Mouse (Mus musculus) ES-E14 (cell line): ENCODE data around the gene Ankfn1. TPM values are rescaled to one million over a fixed set of nuclear protein-coding genes. Genes with fewer than 3 reads are reported as not detected.
A peak's percentile ranks its signal among the peaks of the same experiment; 100 is the strongest.

Experiments used
- DNase-seq: peaks from one replicate; pipeline ENCODE4 v3.0.0-alpha.2; 2013; ENCODE audit warnings: low read depth, low spot score
- H3K27ac ChIP-seq: 2 replicates; pipeline ENCODE4 v1.5.1; 2012; ENCODE audit warnings: low read depth, mild to moderate bottlenecking, low read length, moderate library complexity, mixed read lengths; ENCODE audit not compliant: poor library complexity, insufficient read depth, severe bottlenecking
- H3K36me3 ChIP-seq: 2 replicates; pipeline ENCODE4 v1.6.1; 2012; ENCODE audit warnings: mild to moderate bottlenecking, low read length, moderate library complexity, mixed read lengths; ENCODE audit not compliant: control insufficient read depth, poor library complexity, insufficient read depth, severe bottlenecking
- H3K4me1 ChIP-seq, 2 experiments: fragments of 150-350 bp in 1 of 2; sonication (generic) in 1 of 2; 2 replicates each; pipeline ENCODE4 v1.6.1; 2012; ENCODE audit warnings: low read length in 2 of 2, mild to moderate bottlenecking in 1 of 2, mixed read lengths in 1 of 2; ENCODE audit not compliant: control insufficient read depth in 2 of 2, insufficient read depth in 2 of 2, poor library complexity in 1 of 2
- H3K4me3 ChIP-seq, 2 experiments: fragments of 150-350 bp in 1 of 2; sonication (generic) in 1 of 2; 2 replicates each; pipeline ENCODE4 v1.5.1; 2012; ENCODE audit warnings: low read length in 2 of 2, low read depth in 1 of 2, mild to moderate bottlenecking in 1 of 2, mixed read lengths in 1 of 2; ENCODE audit not compliant: insufficient read depth in 1 of 2, poor library complexity in 1 of 2, severe bottlenecking in 1 of 2
- H3K9ac ChIP-seq: 2 replicates; pipeline ENCODE4 v1.6.1; 2012; ENCODE audit warnings: low read depth, mild to moderate bottlenecking, low read length, mixed read lengths; ENCODE audit not compliant: poor library complexity, insufficient read depth, severe bottlenecking
- H3K9me3 ChIP-seq: fragments of 150-350 bp; sonication (generic); 2 replicates; pipeline ENCODE4 v1.6.1; 2012; ENCODE audit warnings: low read depth, mild to moderate bottlenecking, low read length; ENCODE audit not compliant: control insufficient read depth, insufficient read depth
- CHD2 ChIP-seq: IDR thresholded peaks from 2 replicates; pipeline ENCODE4 v1.6.1; 2014; ENCODE audit warnings: mild to moderate bottlenecking, low read depth, low read length, inconsistent platforms
- HCFC1 ChIP-seq: IDR thresholded peaks from 2 replicates; pipeline ENCODE4 v1.6.1; 2012; ENCODE audit warnings: low read length, inconsistent platforms, borderline replicate concordance; ENCODE audit not compliant: insufficient read depth
- MAFK ChIP-seq: IDR thresholded peaks from 2 replicates; pipeline ENCODE4 v1.6.1; 2014; ENCODE audit warnings: mild to moderate bottlenecking, low read depth, low read length, inconsistent platforms; ENCODE audit not compliant: insufficient read depth
- ZC3H11A ChIP-seq: IDR thresholded peaks from 2 replicates; pipeline ENCODE4 v1.6.1; 2012; ENCODE audit warnings: low read depth, mild to moderate bottlenecking, inconsistent platforms, low read length, borderline replicate concordance
- ZNF384 ChIP-seq: IDR thresholded peaks from 2 replicates; pipeline ENCODE4 v1.6.1; 2012; ENCODE audit warnings: low read depth, low read length, inconsistent platforms
- in situ Hi-C, 2 experiments: fragments of 600-800 bp; cut with MboI; formaldehyde crosslinking; loops; one replicate each; pipeline ENCODE4 v1.15.1; 2025; ENCODE audit warnings: low sequenced_read_pairs in 2 of 2, inconsistent platforms in 1 of 2; ENCODE audit not compliant: unreplicated experiment in 2 of 2
- total RNA-seq: library from RNA; depleted of rRNA; stranded (reverse); fragments of 300-350 nt; gene quantifications from 2 replicates; pipeline ENCODE4 v1.2.3, GENCODE M21; 2012

The Ankfn1 gene
- total RNA-seq, 1 experiment, result not detected

- Histone ChIP-seq H3K9me3 (no peaks in the 10 kb centered on the region), H3K36me3 (no peaks in the 10 kb centered on the region), H3K27ac (no peak overlapping the region), H3K4me3 (no peak overlapping the region), H3K4me1 (no peaks in the 10 kb centered on the region), H3K9ac (no peak overlapping the region)
- no peak for DNase-seq
- in situ Hi-C loops, result no loop called here
- TF ChIP-seq ZNF384, result no peak
- TF ChIP-seq CHD2, result no peak
- no peak for TF ChIP-seq HCFC1
- no peak for TF ChIP-seq ZC3H11A
- no peak for TF ChIP-seq MAFK
Measured at GRCm38 (mm10) chr11:89733526-89733925, 43.9 kb downstream of the Ankfn1 start.

GRCm38 (mm10) chr11:89720847-89721246 lies 56.6 kb downstream of the Ankfn1 start:
- no peaks in the 10 kb centered on the region for H3K36me3 ChIP-seq
- in situ Hi-C loops, result loop anchor here (10.0 to 25.0 kb wide), 2 partner anchors 176 to 184 kb away; no protein-coding TSS in a partner anchor
- no peak overlapping the region for H3K9ac ChIP-seq
- no peak overlapping the region for H3K4me3 ChIP-seq
- no peak overlapping the region for H3K27ac ChIP-seq
- TF ChIP-seq ZC3H11A, result peak; percentile 95
- no peak for TF ChIP-seq ZNF384
- peak; percentile 58 for DNase-seq
- no peaks in the 10 kb centered on the region for H3K4me1 ChIP-seq
- H3K9me3 ChIP-seq, result no peaks in the 10 kb centered on the region

- no peak for DNase-seq
- H3K9me3 ChIP-seq, result no peaks in the 10 kb centered on the region
- no peaks in the 10 kb centered on the region for H3K4me1 ChIP-seq
- no peaks in the 10 kb centered on the region for H3K36me3 ChIP-seq
- no peak overlapping the region for H3K4me3 ChIP-seq
- H3K9ac ChIP-seq, result no peak overlapping the region
- TF ChIP-seq CHD2 (no peak), MAFK (no peak), ZNF384 (no peak), ZC3H11A (no peak), HCFC1 (no peak)
- no peak overlapping the region for H3K27ac ChIP-seq
- in situ Hi-C loops, result loop anchor here in 1 of 2 experiments (25.0 kb wide), 1 partner anchor 181 kb away; no protein-coding TSS in a partner anchor
Measured at GRCm38 (mm10) chr11:89718491-89718982, 58.9 kb downstream of the Ankfn1 start.

GRCm38 (mm10) chr11:89716351-89716750 lies 61.1 kb downstream of the Ankfn1 start:
- in situ Hi-C loops, result loop anchor here in 1 of 2 experiments (25.0 kb wide), 1 partner anchor 179 kb away; no protein-coding TSS in a partner anchor
- Histone ChIP-seq H3K4me1 (no peaks in the 10 kb centered on the region), H3K36me3 (no peaks in the 10 kb centered on the region), H3K27ac (no peak overlapping the region), H3K9me3 (no peaks in the 10 kb centered on the region), H3K4me3 (no peak overlapping the region), H3K9ac (no peak overlapping the region)
- DNase-seq, result no peak
- TF ChIP-seq ZC3H11A (no peak), MAFK (no peak), CHD2 (no peak), ZNF384 (no peak), HCFC1 (no peak)

DNA sequence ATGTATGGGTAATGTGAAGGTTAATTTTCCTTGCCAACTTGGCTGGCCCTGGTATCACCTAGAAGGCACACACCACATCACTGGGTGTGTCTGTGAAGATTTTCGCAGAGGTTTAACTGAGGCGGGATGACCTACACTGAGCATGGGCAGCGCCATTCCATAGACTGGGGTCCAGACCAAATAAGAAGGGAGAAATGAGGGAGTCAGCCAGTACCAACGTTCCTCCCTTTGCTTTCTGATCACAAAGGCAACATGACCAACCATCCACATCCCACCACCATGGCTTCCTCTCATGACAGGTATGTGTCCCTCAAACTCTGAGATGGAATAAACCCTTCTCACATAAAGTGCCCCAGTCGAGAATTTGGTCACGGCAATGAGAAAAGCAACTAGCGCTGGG lies 68.9 kb downstream of the Ankfn1 start:
- H3K9me3 ChIP-seq, result no peaks in the 10 kb centered on the region
- no peak overlapping the region for H3K9ac ChIP-seq
- H3K4me3 ChIP-seq, result no peak overlapping the region
- no peak for DNase-seq
- H3K4me1 ChIP-seq, result no peaks in the 10 kb centered on the region
- H3K27ac ChIP-seq, result no peak overlapping the region
- TF ChIP-seq HCFC1 (no peak), ZNF384 (no peak), ZC3H11A (no peak), CHD2 (no peak), MAFK (no peak)
- in situ Hi-C loops, result loop anchor here in 1 of 2 experiments (25.0 kb wide), 1 partner anchor 171 kb away; no protein-coding TSS in a partner anchor
- no peaks in the 10 kb centered on the region for H3K36me3 ChIP-seq
